Mouse (Mus musculus) c-Kit-positive CD71-positive TER-119-negative erythroid progenitor cells, embryonic 14.5 days (primary cell): ENCODE results near the gene Tnk2.

Experiments used
- DNase-seq: peaks from one replicate; pipeline ENCODE4 v3.0.0-alpha.2; 2013; ENCODE audit warnings: low read depth

Tnk2 gene

DNA sequence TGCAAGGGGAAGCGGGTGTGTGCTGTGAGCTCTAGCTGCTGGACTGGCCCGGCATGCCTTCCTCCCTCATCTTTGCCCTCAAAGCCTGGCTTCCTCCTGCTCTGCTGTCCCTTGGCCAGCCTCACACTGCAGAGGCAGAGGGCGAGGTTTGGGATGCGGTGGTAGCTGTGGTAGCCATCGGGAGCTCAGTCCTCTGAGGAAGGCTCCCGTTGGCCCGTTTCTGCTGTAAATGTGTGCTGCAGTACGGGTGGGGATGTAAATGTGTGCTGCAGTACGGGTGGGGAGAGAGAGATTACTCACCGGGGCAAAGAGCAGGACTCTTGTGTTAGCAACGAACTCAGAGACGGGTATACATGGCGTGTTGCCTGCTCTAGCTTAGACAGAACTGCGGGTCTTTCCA lies 35.1 kb downstream of the Tnk2 start:
- DNase-seq, result no peak

DNA sequence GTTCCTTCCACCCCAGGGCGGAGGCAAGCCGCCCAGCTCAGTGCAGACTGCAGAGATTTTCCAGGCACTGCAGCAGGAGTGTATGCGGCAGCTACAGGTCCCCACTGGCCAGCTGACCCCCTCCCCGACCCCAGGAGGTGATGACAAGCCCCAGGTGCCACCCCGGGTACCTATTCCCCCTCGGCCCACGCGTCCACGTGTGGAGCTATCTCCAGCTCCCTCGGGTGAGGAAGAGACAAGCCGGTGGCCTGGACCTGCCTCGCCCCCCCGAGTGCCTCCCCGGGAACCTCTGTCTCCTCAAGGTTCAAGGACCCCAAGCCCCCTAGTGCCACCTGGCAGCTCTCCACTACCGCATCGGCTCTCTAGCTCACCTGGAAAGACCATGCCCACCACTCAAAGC lies 36.3 kb downstream of the Tnk2 start:
- DNase-seq, result no peak

DNA sequence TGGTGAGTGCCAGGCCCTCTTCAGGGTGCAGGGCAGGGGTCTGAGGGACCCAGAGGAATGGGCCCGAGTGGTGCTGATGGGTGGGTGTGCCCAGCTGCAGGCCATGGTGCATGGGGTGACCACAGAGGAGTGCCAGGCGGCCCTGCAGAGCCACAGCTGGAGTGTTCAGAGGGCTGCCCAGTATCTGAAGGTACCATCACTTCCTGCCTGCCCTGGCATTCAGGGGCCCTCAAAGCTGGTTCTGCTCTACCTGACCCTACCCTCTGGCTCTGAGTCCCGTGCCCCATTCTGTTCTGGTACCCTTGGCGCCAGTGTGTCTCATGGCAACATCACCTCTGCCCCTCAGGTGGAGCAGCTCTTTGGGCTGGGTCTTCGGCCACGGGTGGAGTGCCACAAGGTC lies 37.1 kb downstream of the Tnk2 start:
- no peak for DNase-seq

DNA sequence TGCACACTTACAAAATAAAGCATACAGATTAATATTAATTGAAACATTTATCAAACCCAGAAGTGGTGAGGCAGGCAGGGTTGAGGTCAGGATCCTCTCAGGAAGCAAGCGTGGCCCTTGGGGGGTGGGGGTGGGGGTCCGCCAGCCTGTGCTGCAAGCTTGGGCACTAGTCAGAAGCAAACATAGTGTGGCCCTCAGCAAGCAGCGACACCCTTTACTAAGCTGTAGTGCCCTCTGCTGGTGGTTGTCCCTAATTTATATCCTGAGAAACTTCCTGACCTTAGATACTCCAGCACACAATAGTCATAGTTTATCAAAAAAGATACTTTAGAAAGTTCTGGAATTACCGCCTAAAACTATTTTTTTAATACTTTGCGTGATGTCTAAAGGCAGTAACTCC lies 38.5 kb downstream of the Tnk2 start:
- peak; percentile 77 for DNase-seq

DNA sequence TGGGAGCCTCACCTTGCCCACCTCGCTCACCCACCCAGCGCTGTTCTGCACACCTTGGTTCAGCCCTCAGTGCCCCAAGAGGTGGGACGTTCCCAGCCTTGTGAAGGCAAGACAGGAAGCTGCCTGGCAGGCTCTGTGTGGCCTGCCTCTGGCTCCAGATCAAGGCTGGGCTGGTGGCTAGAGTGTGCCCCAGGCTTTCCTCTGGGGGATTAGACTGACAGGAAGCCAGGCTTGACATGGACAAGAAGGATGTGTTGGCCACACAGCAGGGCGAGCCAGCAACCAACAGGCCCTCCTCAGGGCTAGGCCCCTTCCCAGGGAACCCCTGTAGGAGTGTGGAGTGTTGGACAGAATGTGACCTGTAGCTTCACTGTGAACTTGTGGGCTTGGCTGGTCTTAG lies 39.2 kb downstream of the Tnk2 start:
- DNase-seq, result no peak

DNA sequence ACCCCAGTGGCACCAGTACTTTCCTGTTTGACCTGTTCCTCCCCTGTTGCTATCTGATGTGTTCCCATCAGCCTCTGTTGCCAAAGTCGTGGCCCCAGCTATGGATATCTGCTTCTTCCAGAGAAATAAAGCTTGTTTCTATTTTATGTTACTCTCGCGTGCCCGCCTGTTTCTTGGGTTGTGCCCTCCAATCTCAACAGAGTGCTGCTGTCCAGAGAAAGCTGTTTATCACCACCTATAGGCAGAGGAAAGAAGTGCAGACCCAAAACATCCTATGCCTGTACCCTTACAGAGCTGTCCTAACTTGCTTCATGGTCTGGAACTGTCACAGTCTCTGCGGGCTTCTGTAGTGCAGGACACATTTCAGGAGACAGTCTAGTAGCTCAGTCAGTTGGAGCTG lies 39.7 kb downstream of the Tnk2 start:
- peak; percentile 63 for DNase-seq

DNA sequence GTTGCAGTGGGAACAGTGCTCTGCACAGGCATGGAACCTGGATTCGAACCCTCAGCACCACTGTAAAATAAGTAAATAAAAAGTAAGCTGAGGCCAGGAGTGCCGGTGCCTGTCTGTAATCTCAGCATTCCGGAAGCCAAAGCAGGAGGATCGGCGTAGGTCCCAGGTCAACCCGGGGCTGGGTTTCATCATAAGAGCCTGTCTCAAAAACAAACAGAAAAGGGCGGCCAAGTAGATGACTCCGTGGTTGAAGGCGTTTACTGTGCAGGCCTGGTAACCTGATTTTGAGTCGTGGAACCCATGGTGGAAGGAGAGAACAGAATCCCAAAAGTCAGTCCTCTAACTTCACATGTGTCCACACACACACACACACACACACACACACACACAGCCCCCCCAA lies 41.7 kb downstream of the Tnk2 start:
- DNase-seq, result no peak

DNA sequence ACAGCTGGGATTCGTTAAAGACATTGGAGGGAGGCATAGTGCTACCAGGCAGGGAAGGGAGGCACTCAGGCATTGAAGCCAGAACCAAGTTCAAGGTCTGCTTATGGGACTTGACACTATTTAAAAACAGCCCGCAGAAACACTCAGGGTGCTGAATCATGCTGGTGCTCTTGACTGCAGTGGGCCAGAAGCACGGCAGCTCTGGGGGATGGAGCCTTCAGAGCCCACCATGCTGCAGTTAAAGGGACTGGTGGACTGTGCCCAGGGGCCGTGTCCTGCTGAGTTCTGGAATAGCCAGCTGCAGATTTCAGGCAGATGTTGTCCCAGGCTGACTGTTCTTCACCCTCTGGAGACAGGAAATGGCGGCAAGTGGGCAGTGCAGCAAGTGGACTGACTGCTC lies 42.3 kb downstream of the Tnk2 start:
- no peak for DNase-seq

DNA sequence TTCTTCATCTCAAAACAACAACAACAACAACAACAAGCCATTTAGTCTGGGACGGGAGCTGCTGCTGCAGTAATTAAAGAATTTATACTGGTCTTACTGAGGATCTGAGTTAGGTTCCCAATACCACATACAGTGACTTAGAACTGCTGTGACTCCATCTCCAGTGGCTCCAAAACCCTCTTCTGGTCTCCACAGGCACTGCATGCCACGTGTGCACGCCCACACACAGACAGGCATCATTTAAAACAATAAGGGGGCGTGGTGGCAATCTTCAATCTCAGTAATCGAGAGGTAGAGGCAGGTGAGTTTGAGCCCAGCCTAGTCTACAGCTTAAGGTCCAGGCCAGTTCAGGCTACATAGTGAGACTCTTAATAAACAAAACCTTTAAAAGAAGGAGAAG lies 43.5 kb downstream of the Tnk2 start:
- DNase-seq, result no peak

DNA sequence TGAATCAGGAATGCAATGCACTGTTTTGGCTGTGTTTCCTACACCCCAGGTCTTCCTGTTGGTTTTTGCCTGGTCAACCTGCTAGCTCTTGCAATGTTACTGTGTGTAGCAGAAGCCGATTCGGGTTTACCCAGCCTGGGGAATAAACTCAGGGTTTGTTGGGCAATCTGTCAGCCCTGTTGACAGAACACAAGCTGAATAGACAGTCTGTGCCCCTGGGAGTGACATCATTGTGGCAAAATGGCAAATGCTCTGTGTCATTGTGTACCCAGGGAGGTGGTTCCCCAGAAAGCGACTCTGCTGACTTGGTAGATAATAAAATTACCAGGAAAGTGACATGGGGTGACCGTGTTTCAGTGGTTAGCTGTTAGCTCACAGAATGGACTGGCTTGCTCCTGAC lies 45.1 kb downstream of the Tnk2 start:
- DNase-seq, result no peak

DNA sequence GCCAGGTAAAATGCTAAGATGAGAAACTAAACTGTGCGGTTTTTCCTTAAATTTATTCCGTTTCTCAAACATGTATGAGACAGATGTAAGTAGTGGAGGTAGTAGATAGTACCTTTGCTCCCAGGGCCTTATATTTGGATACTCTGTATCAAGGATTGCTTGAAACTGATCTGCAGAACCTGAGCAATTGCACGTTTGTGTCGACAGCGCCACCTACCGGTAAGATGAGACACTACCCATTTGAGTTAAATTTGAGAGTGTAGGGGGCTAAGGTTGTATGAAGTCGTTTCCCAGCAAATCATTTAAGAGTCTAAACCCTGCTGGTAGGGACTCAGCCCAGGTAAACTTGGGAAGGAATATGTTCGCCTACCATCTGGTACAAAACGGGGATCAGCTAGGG lies 45.8 kb downstream of the Tnk2 start:
- peak; percentile 72 for DNase-seq

DNA sequence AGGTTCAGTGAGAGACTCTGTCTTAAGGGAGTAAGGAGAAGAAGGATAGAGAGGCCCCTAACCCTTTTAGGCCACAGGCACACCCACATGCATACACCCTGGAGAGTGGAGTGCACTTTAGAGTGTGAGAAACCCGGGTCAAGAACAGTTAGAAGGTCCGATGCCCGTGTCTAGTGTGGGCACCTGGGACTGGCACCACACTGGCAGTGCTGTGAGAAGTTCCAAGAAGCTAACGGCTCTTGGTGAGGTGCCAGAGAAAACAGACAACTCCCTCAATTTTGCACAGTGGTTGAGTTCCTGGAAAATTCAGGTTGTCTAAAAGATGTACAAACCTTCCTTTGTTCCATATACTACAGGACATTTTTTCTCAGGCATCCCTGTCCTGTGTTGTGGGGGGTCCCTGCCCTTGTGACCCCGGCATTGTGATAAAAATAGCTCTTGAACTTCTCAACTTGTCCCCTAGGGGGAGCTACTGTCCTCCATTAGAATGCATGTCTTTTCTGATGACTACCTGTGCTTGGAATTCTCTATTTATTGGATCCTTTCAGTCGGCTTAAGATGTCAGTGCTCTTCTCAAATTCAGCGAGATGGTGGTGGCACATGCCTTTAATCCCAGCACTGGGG lies 53.3 kb downstream of the Tnk2 start:
- peak; percentile 48 for DNase-seq

DNA sequence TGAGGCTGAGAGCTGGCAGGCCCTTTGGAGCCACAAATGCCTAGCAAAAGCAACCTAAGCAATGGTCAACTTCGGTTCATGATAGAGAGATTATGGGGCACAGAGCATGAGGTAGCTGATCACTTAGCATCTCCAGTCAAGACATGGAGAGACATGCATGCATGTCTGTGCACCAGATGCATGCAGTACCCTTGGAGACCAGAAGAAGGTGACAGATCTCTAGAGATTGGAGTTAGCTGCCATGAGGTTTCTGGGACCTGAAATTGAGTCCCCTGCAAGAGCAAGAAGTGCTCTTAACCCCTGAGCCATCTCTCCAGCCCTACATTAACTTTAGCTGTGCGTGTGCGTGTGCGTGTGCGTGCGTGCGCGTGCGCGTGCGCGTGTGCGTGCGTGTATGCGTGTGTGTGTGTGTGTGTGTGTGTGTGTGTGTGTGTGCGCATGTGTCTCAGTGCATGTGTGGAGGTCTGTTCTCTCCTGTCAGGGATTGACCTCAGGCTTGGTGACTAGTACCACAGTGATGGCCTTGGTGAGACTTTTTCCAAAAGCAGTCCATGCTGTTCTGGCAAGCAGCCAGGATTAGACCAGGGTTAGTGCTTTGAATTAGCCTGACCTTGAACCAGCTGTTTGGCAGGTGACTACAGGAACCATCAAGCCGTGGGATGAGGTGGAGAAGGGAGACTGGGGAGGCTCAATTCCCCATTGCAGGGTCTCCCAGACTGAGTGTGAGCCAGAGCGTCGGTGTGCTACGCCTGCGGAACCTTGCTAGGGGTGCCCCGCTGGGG lies 54.2 kb downstream of the Tnk2 start:
- DNase-seq, result no peak

DNA sequence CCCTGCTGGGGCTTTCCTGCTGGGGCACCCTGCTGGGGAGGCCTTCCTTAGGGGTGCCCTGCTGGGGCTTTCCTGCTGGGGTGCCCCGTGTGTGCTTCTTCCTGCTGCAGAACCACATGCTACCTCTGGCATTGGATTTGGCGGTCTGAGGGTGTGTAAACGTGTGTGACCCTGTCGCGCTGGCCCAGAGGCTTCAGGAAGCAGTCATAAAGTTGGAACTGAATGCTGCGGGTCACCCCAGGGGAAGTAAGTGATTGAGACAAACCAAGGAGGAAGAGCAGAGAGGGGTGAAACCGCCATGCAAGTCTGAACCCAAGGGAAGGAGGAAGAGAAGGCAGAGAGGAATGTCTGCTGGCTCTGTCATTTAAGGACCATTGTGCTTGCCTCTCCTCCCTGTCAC lies 54.9 kb downstream of the Tnk2 start:
- no peak for DNase-seq

DNA sequence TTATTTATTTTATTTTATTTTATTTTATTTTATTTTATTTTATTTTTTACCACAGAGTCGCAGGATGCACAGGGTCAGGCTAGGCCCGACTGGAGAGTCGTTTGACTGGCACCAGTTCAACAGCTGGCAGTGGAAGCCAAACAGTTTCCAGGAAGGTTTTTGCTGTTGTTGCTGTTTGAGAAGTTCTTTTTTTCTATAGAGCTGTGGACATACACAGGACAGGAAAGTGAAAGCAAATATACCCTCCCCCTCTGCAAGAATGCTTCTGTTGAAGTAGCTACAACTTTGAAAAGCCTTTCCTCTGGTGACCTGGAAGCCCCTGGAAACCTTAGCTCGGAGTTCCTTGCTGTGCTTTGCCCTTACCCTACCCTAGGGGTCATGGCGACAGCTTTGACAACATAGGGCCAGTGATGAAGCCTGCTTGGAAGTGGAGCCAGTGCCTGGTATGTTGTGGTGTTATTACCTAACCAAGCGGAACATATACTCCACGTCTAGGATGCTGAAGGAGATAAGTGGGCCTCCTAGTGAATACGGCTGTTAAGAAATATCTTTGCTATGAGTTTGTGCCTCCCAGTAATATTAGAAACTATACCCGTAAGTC lies 59.7 kb downstream of the Tnk2 start:
- no peak for DNase-seq

DNA sequence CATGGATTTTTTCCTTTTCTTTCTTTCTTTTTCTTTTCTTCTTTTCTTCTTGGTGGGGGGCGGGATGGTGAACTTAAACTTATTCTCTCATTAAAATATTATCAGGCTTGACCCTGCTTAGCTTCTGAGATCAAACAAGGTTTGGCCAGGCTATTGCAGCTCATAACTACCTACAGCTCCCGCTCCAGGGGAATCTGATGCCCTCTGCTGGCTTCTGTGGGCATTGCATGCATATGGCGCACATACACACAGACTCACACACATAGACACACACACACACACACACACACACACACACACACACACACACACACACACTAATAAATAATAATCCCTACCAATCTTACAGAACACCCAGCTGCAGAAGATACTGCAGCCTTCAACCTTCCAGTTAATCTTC lies 61.9 kb downstream of the Tnk2 start:
- DNase-seq, result no peak

DNA sequence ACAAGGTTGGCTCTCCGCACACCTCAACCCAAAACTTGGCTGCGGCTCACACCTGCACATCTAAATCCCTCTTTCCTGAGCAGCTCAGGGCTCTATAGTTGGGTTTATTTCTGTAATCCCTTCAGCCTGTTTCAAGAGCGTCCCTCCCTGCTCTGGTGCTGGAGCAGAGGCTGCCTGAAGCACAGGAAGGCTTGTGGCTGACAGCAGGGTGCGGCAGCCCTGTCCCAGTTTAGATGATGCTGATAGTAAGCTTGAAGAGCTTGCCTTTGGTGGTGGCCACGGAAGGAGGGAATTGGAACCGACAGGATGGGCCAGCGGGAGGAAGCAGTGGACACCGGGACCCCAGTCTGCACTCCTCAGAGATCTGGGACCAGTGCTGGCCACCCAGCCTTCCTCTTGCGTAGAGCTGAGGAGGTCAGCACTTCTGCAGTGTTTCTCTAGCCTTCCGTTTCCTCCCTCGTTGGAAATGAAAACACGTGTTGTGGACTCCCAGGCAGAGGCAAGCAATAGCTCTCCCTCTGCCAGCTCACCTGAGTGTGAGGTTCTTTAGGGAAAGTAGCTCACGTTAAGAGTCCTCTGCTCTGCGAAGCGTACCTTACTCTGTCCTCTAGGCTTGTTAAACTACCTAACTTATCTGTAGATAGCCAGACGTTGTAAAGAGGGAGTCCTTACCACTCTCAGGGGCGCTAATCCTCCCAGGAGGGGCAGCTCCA lies 63.6 kb downstream of the Tnk2 start:
- DNase-seq, result no peak

DNA sequence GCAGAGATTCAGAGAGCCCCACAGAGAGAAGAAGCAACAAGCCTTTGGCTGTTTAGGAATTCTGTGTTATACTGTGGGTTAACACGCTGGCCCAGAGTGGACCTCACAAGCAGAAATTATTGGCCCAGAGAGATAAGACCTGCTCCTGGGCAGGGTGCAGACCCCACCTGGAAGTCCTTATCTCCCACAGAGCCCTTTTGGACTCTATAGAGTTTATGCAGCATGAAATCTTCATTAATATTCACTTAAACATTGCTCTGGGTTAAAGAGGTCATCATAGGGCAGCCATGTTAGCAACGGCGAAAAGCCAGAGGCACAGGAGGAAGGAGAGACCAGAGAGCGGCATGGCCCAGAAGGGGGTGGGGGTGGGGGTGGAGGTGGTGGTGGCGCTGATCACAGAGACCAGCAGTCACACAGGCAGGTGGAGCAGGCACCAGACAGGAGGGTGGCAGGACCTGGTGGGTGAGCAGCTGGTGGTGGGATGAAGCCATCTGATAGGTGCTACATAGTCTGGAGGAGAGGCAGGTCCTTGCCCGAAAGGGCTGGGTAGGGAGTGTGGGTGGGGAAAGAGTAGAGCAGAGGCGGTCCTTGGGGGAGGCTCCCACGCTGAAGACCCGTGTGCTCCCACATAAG lies 64.3 kb downstream of the Tnk2 start:
- DNase-seq, result no peak

DNA sequence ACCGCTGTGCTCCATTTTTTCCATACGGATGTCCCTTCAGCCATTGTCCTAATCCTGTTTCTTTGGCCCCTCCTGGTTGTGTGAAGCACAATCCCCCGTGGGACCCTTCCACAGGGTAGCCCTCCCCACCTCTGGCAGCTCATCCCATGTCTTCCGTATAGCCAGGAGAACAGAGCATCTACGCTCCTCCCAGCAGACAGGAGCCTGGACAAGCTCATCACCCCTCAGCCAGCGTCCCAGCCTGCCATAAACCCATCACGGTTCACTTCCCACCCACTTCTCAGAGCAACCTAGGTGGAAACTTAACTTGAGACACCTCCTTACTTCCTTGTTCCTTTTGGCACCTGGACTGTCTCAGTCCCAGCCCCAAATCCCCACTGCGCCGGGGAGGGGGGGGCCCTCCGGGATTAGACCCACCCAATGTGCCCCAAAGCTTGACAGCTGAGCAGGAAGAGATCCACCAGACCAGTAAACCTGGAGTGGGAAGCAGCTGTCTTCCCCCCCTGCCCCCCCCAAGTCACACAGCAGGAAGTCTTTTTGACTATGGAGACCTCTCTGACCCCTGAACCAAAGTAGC lies 64.9 kb downstream of the Tnk2 start:
- no peak for DNase-seq

DNA sequence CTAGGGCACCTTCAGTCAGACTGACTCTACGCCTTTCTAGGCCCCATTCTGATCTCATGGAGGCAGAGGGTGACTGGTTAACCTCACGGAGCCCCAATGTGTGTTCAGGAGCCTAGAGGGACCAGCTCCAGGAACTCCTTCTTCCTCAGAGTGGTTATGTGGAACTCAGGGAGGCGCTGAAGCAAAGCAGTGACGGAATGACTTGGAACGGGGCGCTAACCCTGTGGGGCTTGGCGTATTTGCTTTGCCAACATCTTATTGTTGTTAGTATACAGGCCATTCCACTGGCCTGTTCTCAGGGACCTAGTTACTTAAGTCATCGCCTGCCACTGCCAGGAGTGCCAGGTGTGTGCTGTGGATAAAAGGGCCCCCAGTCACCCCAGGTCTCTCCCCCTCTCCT lies 65.4 kb downstream of the Tnk2 start:
- no peak for DNase-seq

DNA sequence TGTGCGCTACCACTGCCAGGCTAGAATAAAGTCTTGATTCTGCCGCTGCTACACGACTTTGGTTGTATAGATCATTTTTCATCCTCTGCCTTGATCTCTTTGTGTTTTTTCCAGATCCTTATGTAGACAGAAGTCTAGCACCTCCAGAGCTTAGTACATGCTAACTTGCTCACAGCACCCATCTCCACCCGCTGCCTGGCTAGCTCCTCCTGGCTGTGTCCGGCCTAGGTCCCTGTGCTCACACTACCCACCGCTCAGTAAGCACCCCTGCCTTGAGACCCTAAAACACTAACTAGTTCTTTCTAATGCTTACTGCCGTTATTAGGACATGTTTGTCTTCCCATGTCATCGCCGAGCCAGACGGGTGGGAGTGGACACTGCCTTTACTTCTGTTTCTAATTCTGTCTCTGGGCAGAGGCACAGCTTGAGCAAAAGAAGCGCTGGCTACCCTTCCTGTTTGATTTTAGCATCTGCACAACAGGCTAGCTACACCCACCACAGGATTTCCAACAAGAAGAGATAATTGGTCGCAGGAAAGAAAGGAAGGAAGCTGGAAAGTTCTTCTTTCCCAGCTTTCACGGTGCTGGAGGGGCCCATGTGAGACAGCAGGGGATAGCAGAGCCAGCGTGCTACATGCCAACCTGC lies 66.9 kb downstream of the Tnk2 start:
- no peak for DNase-seq

DNA sequence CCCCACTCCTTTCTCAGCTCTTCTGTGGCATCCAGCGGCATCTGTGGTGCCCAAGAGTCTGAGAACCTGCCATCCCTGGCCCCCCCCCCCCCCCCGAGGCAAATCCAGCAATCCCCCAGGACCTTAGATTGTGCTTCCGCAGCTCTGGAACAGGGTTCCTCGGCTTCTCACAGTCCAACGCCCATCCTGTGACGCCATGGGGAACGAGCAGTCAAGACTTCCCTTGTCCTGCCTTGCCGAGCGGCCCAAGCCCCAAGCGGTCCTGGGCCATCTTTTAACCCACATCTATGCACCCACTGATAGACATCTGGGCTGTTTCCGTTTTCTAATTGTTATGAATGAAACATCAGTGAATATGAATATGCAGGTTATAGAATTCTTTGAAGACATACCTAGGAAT lies 68.5 kb downstream of the Tnk2 start:
- no peak for DNase-seq
